Comparison of ENCODE assay signal across 12 mouse cellular contexts in the genomic region with DNA sequence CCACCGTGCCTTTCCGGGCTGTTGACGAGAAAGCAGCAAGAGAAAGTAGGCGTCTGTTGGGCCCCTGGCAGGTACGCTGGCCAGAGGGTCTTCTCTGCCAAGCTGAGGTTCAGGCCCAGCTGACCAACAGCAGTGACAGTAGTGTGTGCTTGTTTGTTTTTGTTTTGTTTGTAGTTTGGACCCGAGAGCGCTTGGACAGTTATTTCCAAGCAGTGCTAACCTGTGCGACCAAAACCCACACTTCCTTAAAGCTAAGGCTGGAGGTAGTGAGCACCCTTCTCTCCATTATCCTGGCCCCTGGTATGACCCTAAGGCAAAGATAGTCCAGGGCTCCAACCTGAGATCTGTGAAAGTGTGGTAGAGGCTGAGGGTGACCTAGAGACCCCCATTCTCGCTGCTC. TPM values are rescaled to one million over a fixed set of nuclear protein-coding genes. Genes with fewer than 3 reads are reported as not detected.
A peak's percentile ranks its signal among the peaks of the same experiment; 100 is the strongest.
DNase-seq lines count a peak whose midpoint lies in the region; ATAC-seq and TF ChIP-seq lines count a peak whose summit lies in the region.
"Had no signal": no experiment of that assay in that cellular context is flagged by ENCODE, and none has a peak within 500 bp of the region (broad histone marks: within the 10 kb centered on the region; RNA-seq: fewer than 3 reads in every experiment).

No protein-coding gene starts in this region.

- H3K9ac ChIP-seq in heart, embryonic 11.5 days (ENCODE audit: low read depth, low read length), result no peak overlapping the region
- no peak overlapping the region for H3K9ac ChIP-seq in ES-Bruce4 (ENCODE audit: low read depth, poor library complexity, severe bottlenecking)
- H3K9ac ChIP-seq in liver, embryonic 16.5 days (ENCODE audit: low read depth, low read length), result no peak overlapping the region

- H3K9me3 ChIP-seq in heart, embryonic 11.5 days (replicated peaks; ENCODE audit: control insufficient read depth, low read length), result no peaks in the 10 kb centered on the region
- H3K9me3 ChIP-seq in ES-Bruce4 (replicated peaks; ENCODE audit: control insufficient read depth, insufficient read depth, low read length, poor library complexity, severe bottlenecking), result no peaks in the 10 kb centered on the region
- no peaks in the 10 kb centered on the region for H3K9me3 ChIP-seq in hindbrain, embryonic 10.5 days
- no peaks in the 10 kb centered on the region for H3K9me3 ChIP-seq in liver, embryonic 16.5 days (replicated peaks; ENCODE audit: control insufficient read depth, low read length)

- no peak for ATAC-seq in heart, embryonic 11.5 days (replicated peaks; ENCODE audit: insufficient number of reproducible peaks, low FRiP score, low TSS enrichment)
- no peak for ATAC-seq in liver, embryonic 16.5 days (ENCODE audit: low read depth)
- ATAC-seq: activated CD4-positive, CD25-positive, alpha-beta regulatory T cell, adult 4 months; inflammation-experienced regulatory T-cells, adult 6 months had no signal

- H3K27me3 ChIP-seq in heart, embryonic 11.5 days (ENCODE audit: control insufficient read depth, insufficient read depth, low read length), result peaks cover 84% of the 10 kb centered on the region
- H3K27me3 ChIP-seq in ES-Bruce4 (ENCODE audit: control insufficient read depth, insufficient read depth, low read length, poor library complexity, severe bottlenecking), result peaks cover 2% of the 10 kb centered on the region; the same call in 1 of the 2 replicates
- peaks cover 100% of the 10 kb centered on the region for H3K27me3 ChIP-seq in hindbrain, embryonic 10.5 days (ENCODE audit: insufficient read depth, poor library complexity, severe bottlenecking)
- H3K27me3 ChIP-seq in liver, embryonic 16.5 days (ENCODE audit: control insufficient read depth, insufficient read depth, low read depth, low read length), result peaks cover 70% of the 10 kb centered on the region

- no peak for DNase-seq in heart, postnatal 10 days
- DNase-seq in hindbrain, embryonic 10.5 days (ENCODE audit: low spot score), result no peak
- DNase-seq in urinary bladder, adult 18-20 months (ENCODE audit: low spot score in 2 of 2), result no peak
- no peak for DNase-seq in adrenal gland, postnatal 14 days
- DNase-seq in layer of hippocampus, adult 18-20 months (ENCODE audit: low spot score in 2 of 2), result no peak
- DNase-seq: B cell, adult 2 months; spleen, adult 18-20 months had no signal

- peak overlapping the region; percentile 70 for H3K4me2 ChIP-seq in heart, embryonic 11.5 days
- peak overlapping the region; percentile 42; the same call in 1 of the 2 replicates for H3K4me2 ChIP-seq in liver, embryonic 16.5 days (ENCODE audit: low read depth, low read length)

- TF ChIP-seq EP300 in ES-Bruce4 (IDR thresholded peaks at IDR 0.05; ENCODE audit: insufficient read depth, low read depth, low read length), result no peak

- H3K36me3 ChIP-seq in heart, embryonic 11.5 days (ENCODE audit: control insufficient read depth, insufficient read depth, low read length), result no peaks in the 10 kb centered on the region
- H3K36me3 ChIP-seq in ES-Bruce4 (ENCODE audit: control insufficient read depth, insufficient read depth, low read length, poor library complexity, severe bottlenecking), result no peaks in the 10 kb centered on the region
- H3K36me3 ChIP-seq in hindbrain, embryonic 10.5 days, result peaks cover 34% of the 10 kb centered on the region
- H3K36me3 ChIP-seq in liver, embryonic 16.5 days (ENCODE audit: control insufficient read depth, insufficient read depth), result no peaks in the 10 kb centered on the region

- H3K27ac ChIP-seq in heart, embryonic 11.5 days (ENCODE audit: low read depth, low read length), result no peak overlapping the region
- H3K27ac ChIP-seq in ES-Bruce4 (ENCODE audit: insufficient read depth, low read length), result no peak overlapping the region
- H3K27ac ChIP-seq in hindbrain, embryonic 10.5 days, result peak overlapping the region; percentile 92
- no peak overlapping the region for H3K27ac ChIP-seq in liver, embryonic 16.5 days (ENCODE audit: low read length)

- H3K4me1 ChIP-seq in heart, embryonic 11.5 days (ENCODE audit: control insufficient read depth, insufficient read depth, low read length), result peaks cover 18% of the 10 kb centered on the region
- no peaks in the 10 kb centered on the region for H3K4me1 ChIP-seq in ES-Bruce4 (ENCODE audit: control insufficient read depth, insufficient read depth, low read length)
- H3K4me1 ChIP-seq in hindbrain, embryonic 10.5 days (replicated peaks), result peaks cover 96% of the 10 kb centered on the region
- H3K4me1 ChIP-seq in liver, embryonic 16.5 days (ENCODE audit: control insufficient read depth, low read depth, low read length), result no peaks in the 10 kb centered on the region; the same call in 1 of the 2 replicates

- no peak for TF ChIP-seq POLR2A in ES-Bruce4 (IDR thresholded peaks at IDR 0.05; ENCODE audit: insufficient read depth, low read length)

- peak overlapping the region; percentile 39 for H3K4me3 ChIP-seq in heart, embryonic 11.5 days (ENCODE audit: low read depth, low read length)
- peak overlapping the region; percentile 8 for H3K4me3 ChIP-seq in ES-Bruce4 (ENCODE audit: low read depth, low read length)
- H3K4me3 ChIP-seq in hindbrain, embryonic 10.5 days, result peak overlapping the region; percentile 50
- no peak overlapping the region; the same call in 1 of the 2 replicates for H3K4me3 ChIP-seq in liver, embryonic 16.5 days (ENCODE audit: low read depth, low read length)

- 35% methylated on average over 9 of the region's 9 CpGs for WGBS in heart, embryonic 11.5 days (ENCODE audit: insufficient replicate concordance)
- 28% methylated on average over 9 of the region's 9 CpGs for WGBS in hindbrain, embryonic 10.5 days
- WGBS in liver, embryonic 16.5 days (ENCODE audit: insufficient replicate concordance), result 34% methylated on average over 9 of the region's 9 CpGs

- intact Hi-C loops in heart, postnatal 10 days (cut with DNase I), result no loop called here

- no peak for TF ChIP-seq CTCF in ES-Bruce4 (IDR thresholded peaks at IDR 0.05; ENCODE audit: low read depth, low read length)

RNA-seq across cellular contexts. Expression of a gene that starts 49.7 kb away (rescaled TPM):
- polyA plus RNA-seq in heart, embryonic 11.5 days (2014; fragmentation: Nextera tagmentation; extraction: Ambion mirVana), result 23.9 and 28.1 TPM in 2 replicates
- 10 to 100 TPM; 54.5 to 64.5 TPM for total RNA-seq in heart, postnatal 10 days (2021)
- 75.8 and 78.3 TPM in 2 replicates for polyA plus RNA-seq in ES-Bruce4 (2011; ENCODE audit: insufficient read depth, insufficient read length, low read depth, missing spikeins)
- polyA plus RNA-seq in hindbrain, embryonic 10.5 days (2016; fragmentation: Nextera tagmentation; extraction: Ambion mirVana), result 38.5 and 43.0 TPM in 2 replicates
- 14.9 and 16.2 TPM in 2 replicates for polyA plus RNA-seq in liver, embryonic 16.5 days (2015; fragmentation: Nextera tagmentation; extraction: Ambion mirVana)
- 71.1 and 79.2 TPM in 2 replicates for total RNA-seq in adrenal gland, postnatal 14 days (2021)
- 10 to 100 TPM; 81.6 to 81.7 TPM for total RNA-seq in layer of hippocampus, adult 18-20 months (2021)
